Mouse (Mus musculus) liver, embryonic 16.5 days (tissue): ENCODE results near the gene Ptpra. TPM values are rescaled to one million over a fixed set of nuclear protein-coding genes. Genes with fewer than 3 reads are reported as not detected.

Experiments used
- ATAC-seq: fragments of 200-750 bp; cut with Nextera tagmentation; 2 replicates; pipeline ENCODE4 v1.8.0; 2017; ENCODE audit warnings: low read depth, mild to moderate bottlenecking, moderate number of reproducible peaks, moderate library complexity
- H3K27ac ChIP-seq: fragments of 300-500 bp; sonication (generic); 2 replicates; pipeline ENCODE4 v1.5.1; 2014; ENCODE audit warnings: mild to moderate bottlenecking, low read length
- H3K27me3 ChIP-seq: fragments of 300-500 bp; sonication (generic); 2 replicates; pipeline ENCODE4 v1.6.1; 2014; ENCODE audit warnings: low read depth, low read length, mixed read lengths; ENCODE audit not compliant: control insufficient read depth, insufficient read depth
- H3K36me3 ChIP-seq: fragments of 300-500 bp; sonication (generic); 2 replicates; pipeline ENCODE4 v1.6.1; 2014; ENCODE audit warnings: mild to moderate bottlenecking; ENCODE audit not compliant: control insufficient read depth, insufficient read depth
- H3K4me1 ChIP-seq: fragments of 300-500 bp; sonication (generic); 2 replicates; pipeline ENCODE4 v1.6.1; 2014; ENCODE audit warnings: low read depth, low read length, mixed read lengths; ENCODE audit not compliant: control insufficient read depth
- H3K4me2 ChIP-seq: fragments of 300-500 bp; sonication (generic); 2 replicates; pipeline ENCODE4 v1.6.1; 2014; ENCODE audit warnings: low read depth, low read length, mixed read lengths
- H3K4me3 ChIP-seq: fragments of 300-500 bp; sonication (generic); 2 replicates; pipeline ENCODE4 v1.5.1; 2014; ENCODE audit warnings: low read depth, mild to moderate bottlenecking, low read length
- H3K9ac ChIP-seq: fragments of 300-500 bp; sonication (generic); 2 replicates; pipeline ENCODE4 v1.6.1; 2014; ENCODE audit warnings: low read depth, low read length
- H3K9me3 ChIP-seq: fragments of 300-500 bp; sonication (generic); replicated peaks from 2 replicates; pipeline ENCODE4 v1.6.1; 2016; ENCODE audit warnings: low read length; ENCODE audit not compliant: control insufficient read depth
- WGBS: fragments of 180-500 bp; shearing (Covaris S2); extraction: QIAGEN DNeasy Blood & Tissue Kit; methylation state at CpG from one replicate; pipeline ENCODE4 v1.1.7; 2014; ENCODE audit not compliant: insufficient replicate concordance; 5-methylcytosine and 5-hydroxymethylcytosine counted together
- polyA plus RNA-seq: library from polyadenylated mRNA; unstranded; fragments of >200 nt; fragmentation: Nextera tagmentation; extraction: Ambion mirVana; gene quantifications from 2 replicates; pipeline ENCODE4 v1.2.1, GENCODE M21; 2015

Gene Ptpra
- polyA plus RNA-seq, 1 experiment from 2014 or later, result 29.6 TPM

DNA sequence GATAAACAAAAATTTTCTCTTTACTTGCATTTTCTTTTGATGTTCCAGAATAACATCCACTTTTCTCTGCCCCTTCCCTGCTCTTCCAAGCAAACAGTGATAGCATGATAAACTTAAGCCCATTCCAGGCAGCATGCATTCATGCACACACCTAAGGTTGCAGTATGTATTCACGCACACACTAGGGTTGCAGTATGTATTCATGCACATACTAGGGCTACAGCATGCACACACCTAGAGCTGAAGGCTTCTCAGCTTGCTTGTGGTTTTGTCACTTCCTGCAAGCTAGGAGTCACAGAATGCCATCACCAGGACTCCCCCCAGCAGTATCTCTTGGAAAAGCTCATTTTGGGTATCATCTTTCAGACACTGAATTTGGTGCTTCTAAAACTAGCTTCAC lies 13.3 kb upstream of the Ptpra start:
- H3K36me3 ChIP-seq, result peaks cover 22% of the 10 kb centered on the region
- ATAC-seq, result no peak

DNA sequence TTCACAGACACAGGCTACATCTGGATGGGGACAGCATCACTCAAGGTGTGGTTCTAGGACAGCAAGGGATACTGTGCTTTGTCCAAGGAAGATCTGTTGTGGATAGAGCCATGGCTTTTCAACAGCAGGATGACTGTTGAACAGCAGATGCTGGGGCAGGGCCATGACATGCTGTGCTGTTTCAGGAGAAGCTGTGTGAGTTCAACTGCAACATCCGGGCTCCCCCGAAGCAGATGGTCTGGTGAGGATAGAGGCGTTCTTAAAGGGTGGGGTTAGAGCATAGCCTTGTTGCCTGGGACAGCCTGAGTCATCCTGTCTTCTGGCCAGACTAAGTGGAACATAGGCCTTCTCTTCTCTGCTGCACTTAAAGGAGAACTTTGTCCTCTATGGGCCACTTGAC lies 11.2 kb upstream of the Ptpra start:
- no peaks in the 10 kb centered on the region for H3K27me3 ChIP-seq
- no peaks in the 10 kb centered on the region for H3K9me3 ChIP-seq
- 85% methylated on average over 3 of the region's 3 CpGs for WGBS
- H3K27ac ChIP-seq, result no peak overlapping the region
- H3K9ac ChIP-seq, result no peak overlapping the region
- H3K36me3 ChIP-seq, result peaks cover 39% of the 10 kb centered on the region
- no peak for ATAC-seq
- H3K4me1 ChIP-seq, result peaks cover 12% of the 10 kb centered on the region
- no peak overlapping the region for H3K4me3 ChIP-seq
- H3K4me2 ChIP-seq, result no peak overlapping the region

More for the DNA sequence above, 13.3 kb upstream of the Ptpra start:
- H3K4me1 ChIP-seq, result peaks cover 5% of the 10 kb centered on the region; the same call in 1 of the 2 replicates
- no peaks in the 10 kb centered on the region for H3K27me3 ChIP-seq
- H3K4me2 ChIP-seq, result no peak overlapping the region
- H3K9me3 ChIP-seq, result no peaks in the 10 kb centered on the region
- no peak overlapping the region for H3K4me3 ChIP-seq
- H3K27ac ChIP-seq, result no peak overlapping the region
- no peak overlapping the region for H3K9ac ChIP-seq
- 76% methylated on average over 1 of the region's 1 CpGs for WGBS

DNA sequence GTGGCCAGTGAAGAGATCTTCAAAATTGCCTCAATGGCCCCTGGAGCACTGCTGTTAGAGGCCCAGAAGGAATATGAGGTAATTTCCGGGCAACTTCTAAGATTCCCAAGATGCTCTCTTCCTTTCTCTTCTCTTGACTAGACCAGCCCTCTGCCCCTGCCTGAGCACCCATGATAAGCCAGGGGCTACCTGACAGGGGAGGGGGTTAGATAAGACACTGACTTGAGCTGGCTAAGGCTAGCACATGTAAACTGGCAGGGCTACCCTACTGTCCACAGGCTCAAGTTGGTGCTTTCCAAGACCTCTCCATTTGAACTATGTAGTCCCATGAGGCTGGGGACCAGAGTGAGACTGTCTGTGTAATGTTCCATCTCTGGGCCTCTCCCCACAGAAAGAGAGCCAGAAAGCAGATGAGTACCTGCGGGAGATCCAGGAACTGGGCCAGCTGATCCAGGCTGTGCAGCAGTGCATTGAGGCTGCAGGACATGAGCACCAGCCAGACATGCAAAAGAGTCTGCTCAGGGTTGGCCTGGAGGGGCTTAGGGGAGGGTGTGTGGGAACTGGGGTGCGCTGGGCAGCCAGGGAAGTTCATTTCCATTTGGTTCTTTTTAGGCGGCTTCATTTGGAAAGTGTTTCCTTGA lies 10.1 kb upstream of the Ptpra start:
- Histone ChIP-seq H3K9ac (no peak overlapping the region), H3K4me1 (peaks cover 12% of the 10 kb centered on the region)
- 69% methylated on average over 4 of the region's 4 CpGs for WGBS

DNA sequence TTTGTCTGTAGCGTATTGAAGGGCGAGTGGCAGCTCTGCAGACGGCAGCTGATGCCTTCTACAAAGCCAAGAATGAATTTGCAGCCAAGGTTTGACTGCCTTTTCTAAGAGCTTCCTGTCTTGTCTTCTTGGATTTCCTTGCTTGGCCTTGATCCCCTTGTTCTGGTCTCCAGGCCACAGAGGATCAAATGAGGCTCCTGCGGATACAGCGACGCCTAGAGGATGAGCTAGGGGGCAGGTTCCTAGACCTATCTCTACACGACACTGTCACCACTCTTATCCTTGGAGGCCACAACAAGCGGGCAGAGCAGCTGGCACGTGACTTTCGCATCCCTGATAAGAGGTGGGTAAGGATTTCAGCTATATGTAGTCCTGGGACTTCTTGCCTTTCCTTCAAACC lies 7.9 kb upstream of the Ptpra start:
- H3K9ac ChIP-seq, result no peak overlapping the region
- H3K4me1 ChIP-seq, result peaks cover 12% of the 10 kb centered on the region
- no peak overlapping the region for H3K4me2 ChIP-seq
- H3K36me3 ChIP-seq, result peaks cover 40% of the 10 kb centered on the region
- no peak overlapping the region for H3K4me3 ChIP-seq
- WGBS, result 45% methylated on average over 10 of the region's 10 CpGs
- no peaks in the 10 kb centered on the region for H3K9me3 ChIP-seq
- no peaks in the 10 kb centered on the region for H3K27me3 ChIP-seq
- ATAC-seq, result peak; percentile 79
- no peak overlapping the region for H3K27ac ChIP-seq

More for the DNA sequence above, 10.1 kb upstream of the Ptpra start:
- Histone ChIP-seq H3K27me3 (no peaks in the 10 kb centered on the region), H3K4me2 (no peak overlapping the region), H3K4me3 (no peak overlapping the region), H3K36me3 (peaks cover 40% of the 10 kb centered on the region), H3K27ac (no peak overlapping the region), H3K9me3 (no peaks in the 10 kb centered on the region)
- ATAC-seq, result 0 out of 2 replicates have a peak, but pooled peaks have one; percentile 19

DNA sequence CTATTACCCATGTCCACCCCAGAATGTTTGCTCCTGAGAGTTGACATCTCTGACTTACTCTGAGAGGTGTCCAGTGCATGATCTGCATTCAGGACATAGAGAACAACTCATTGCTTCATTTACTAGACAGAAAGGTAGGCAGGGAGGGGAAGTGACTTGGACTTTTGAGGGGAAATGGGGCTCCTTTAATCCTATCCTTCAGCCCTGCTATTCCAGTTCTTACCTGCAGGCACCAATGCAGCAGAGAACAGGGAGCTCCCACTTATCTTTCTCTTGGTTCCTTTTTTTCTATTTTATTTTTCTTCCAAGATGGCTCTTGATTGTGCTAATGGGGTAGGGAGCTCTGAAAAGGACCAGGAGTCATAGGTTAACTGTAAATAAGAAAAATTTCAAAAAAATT lies 1.6 kb upstream of the Ptpra start:
- no peaks in the 10 kb centered on the region for H3K9me3 ChIP-seq
- H3K4me1 ChIP-seq, result peaks cover 27% of the 10 kb centered on the region
- H3K4me2 ChIP-seq, result no peak overlapping the region
- peaks cover 4% of the 10 kb centered on the region for H3K36me3 ChIP-seq
- peaks cover 7% of the 10 kb centered on the region; the same call in 1 of the 2 replicates for H3K27me3 ChIP-seq
- H3K9ac ChIP-seq, result no peak overlapping the region
- H3K4me3 ChIP-seq, result no peak overlapping the region
- no peak for ATAC-seq
- H3K27ac ChIP-seq, result no peak overlapping the region

DNA sequence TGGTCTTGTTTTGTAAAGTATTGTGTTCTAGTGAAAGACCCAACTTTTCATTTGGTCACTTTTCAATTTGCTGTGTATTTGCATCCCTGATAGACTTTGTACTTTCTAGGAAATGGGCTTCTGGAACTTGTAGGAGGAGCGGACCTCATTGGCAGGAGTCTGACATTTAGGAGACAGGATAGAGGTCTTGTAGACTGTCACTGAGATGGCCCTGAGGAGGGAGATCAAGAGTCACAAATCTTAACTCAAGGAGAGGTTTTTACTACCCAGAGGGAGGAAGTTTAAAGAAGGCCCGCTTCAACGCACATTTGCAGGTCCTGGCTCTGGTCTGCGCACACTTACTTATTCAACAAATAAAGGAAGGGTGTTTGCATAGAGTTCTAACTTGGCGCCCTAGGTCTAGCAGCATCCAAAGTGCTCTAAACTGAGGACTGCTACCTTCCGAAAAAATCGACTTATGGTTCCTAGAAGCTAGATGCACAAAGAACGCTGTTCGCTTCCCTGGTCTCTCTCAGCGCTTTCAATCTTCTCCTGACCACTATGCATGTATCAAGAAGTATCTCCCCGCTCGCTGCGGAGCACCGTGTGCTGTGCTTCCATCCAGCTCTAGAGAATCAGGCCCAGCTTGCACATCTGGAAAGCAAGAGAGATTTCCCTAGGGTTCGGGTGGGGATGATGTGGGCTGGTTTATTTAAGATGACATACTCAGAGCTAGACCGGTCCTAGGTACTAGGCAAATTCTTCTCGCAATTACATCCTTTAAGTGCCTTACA lies 871 bp upstream of the Ptpra start:
- 6% methylated on average over 17 of the region's 17 CpGs for WGBS
- ATAC-seq, result no peak
- no peak overlapping the region for H3K27ac ChIP-seq
- no peaks in the 10 kb centered on the region for H3K36me3 ChIP-seq
- H3K4me1 ChIP-seq, result peaks cover 27% of the 10 kb centered on the region
- peak overlapping the region; percentile 86 for H3K4me2 ChIP-seq
- H3K4me3 ChIP-seq, result peak overlapping the region; percentile 89
- peak overlapping the region; percentile 91 for H3K9ac ChIP-seq
- H3K9me3 ChIP-seq, result no peaks in the 10 kb centered on the region
- peaks cover 7% of the 10 kb centered on the region; the same call in 1 of the 2 replicates for H3K27me3 ChIP-seq

DNA sequence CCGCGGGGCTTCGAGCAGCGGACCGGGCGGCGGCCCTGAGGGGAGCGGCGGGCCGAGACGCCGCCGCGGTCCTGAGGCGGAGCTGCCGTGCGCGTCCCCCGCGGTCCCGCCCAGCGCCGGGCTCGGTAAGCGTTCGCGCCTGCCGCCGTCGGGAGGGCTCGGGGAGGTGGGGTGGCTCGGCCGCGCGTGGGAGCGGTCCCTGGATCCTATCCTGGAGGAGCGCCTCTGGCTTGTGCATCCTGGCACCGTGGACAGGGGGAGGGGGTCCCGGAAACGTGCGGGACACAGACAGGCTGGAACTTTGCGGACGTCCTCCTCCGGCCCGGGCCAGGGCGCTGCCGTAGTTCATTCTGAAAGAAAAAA lies 337 bp downstream of the Ptpra start:
- Histone ChIP-seq H3K9ac (peak overlapping the region; percentile 91), H3K36me3 (no peaks in the 10 kb centered on the region), H3K27ac (peak overlapping the region; percentile 80), H3K9me3 (no peaks in the 10 kb centered on the region), H3K27me3 (peaks cover 7% of the 10 kb centered on the region; the same call in 1 of the 2 replicates), H3K4me1 (peaks cover 34% of the 10 kb centered on the region), H3K4me2 (peak overlapping the region; percentile 86), H3K4me3 (peak overlapping the region; percentile 89)
- peak; percentile 92 for ATAC-seq
- under 1% methylated on average over 45 of the region's 47 CpGs for WGBS

DNA sequence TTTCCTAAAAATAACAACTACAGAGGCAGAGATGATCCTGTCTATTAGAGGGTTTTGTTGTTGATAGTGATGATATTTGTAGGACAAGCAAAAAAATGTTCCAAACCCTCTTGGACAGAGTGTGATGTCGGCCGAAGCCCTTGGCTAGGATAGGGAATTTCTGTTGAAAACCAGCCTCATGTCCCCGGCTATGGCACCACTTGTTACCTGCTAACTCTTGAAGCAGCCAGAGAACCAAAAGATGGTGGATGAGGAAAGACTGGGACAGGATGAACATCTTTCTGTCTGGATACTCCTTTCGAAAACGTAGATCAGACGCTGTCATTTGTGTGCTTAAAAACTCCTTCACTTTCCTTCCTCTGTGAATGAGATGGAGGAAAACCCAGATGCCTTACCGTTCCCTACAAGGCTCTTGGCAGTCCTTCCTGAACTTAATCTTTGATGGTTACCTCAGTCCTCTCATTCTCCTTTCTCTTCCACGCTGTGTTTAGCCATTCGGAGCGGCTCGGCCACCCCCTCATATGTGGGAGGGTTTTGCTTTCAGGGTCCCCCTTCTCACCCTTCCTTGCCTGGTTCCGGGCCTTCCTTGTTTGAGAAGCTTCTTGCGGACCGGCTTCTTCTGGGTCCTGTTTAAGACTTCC lies 1.1 kb downstream of the Ptpra start:
- H3K27me3 ChIP-seq, result peaks cover 7% of the 10 kb centered on the region; the same call in 1 of the 2 replicates
- no peak for ATAC-seq
- no peaks in the 10 kb centered on the region for H3K9me3 ChIP-seq
- peak overlapping the region; percentile 89 for H3K4me3 ChIP-seq
- H3K36me3 ChIP-seq, result no peaks in the 10 kb centered on the region
- H3K9ac ChIP-seq, result peak overlapping the region; percentile 91
- peaks cover 34% of the 10 kb centered on the region for H3K4me1 ChIP-seq
- H3K4me2 ChIP-seq, result peak overlapping the region; percentile 86
- WGBS, result 69% methylated on average over 14 of the region's 14 CpGs
- H3K27ac ChIP-seq, result no peak overlapping the region

DNA sequence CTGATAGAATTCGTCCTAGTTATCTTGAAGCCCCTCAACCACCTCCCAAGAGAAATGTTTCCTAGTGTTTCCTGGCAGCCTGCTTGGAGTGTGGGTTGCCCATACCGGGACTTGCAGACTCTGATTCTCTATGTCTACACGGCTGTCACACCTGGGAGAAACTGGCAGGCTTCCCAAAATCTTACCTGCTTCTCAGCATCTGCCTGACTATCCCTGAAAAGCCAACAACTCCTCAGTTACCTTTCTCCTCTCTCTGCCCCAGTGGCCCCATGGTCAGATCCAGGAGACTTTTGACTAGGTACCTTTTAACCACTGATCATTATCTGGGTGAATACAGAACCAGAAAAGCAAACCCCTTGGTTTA lies 1.6 kb downstream of the Ptpra start:
- peaks cover 7% of the 10 kb centered on the region; the same call in 1 of the 2 replicates for H3K27me3 ChIP-seq
- no peak overlapping the region for H3K27ac ChIP-seq
- H3K4me3 ChIP-seq, result peak overlapping the region; percentile 89
- peak overlapping the region; percentile 86 for H3K4me2 ChIP-seq
- no peaks in the 10 kb centered on the region for H3K9me3 ChIP-seq
- H3K9ac ChIP-seq, result peak overlapping the region; percentile 22
- H3K36me3 ChIP-seq, result no peaks in the 10 kb centered on the region
- peaks cover 34% of the 10 kb centered on the region for H3K4me1 ChIP-seq
- no peak for ATAC-seq
- 59% methylated on average over 3 of the region's 3 CpGs for WGBS
